Mouse (Mus musculus): ENCODE results near the gene Zc3h7b. TPM values are rescaled to one million over a fixed set of nuclear protein-coding genes. Genes with fewer than 3 reads are reported as not detected.

Gene Zc3h7b
- polyA plus RNA-seq, 1 experiment from 2014 or later: 11.1 TPM

GRCm38 (mm10) chr15:81814716-81815370 lies 70.0 kb downstream of the Zc3h7b start:
- TF ChIP-seq CTCF (IDR thresholded peaks at IDR 0.05; ENCODE audit: low read depth): no peak
- no peak overlapping the region for H3K4me2 ChIP-seq (replicated peaks; ENCODE audit: low read depth)
- no peaks in the 10 kb centered on the region for H3K27me3 ChIP-seq (ENCODE audit: control insufficient read depth, insufficient read depth, low read length)
- H3K9ac ChIP-seq (ENCODE audit: low read length): no peak overlapping the region
- peaks cover 17% of the 10 kb centered on the region for H3K36me3 ChIP-seq (ENCODE audit: control insufficient read depth, insufficient read depth, low read length)
- H3K4me3 ChIP-seq (ENCODE audit: low read depth, low read length): no peak overlapping the region
- DNase-seq (ENCODE audit: low spot score) (no peak), ATAC-seq (ENCODE audit: low FRiP score, low TSS enrichment) (no peak)
- H3K27ac ChIP-seq (replicated peaks): no peak overlapping the region
- 85% methylated on average over 12 of the region's 12 CpGs for WGBS
- no peaks in the 10 kb centered on the region for H3K9me3 ChIP-seq (ENCODE audit: control insufficient read depth, low read length)
- H3K4me1 ChIP-seq (replicated peaks; ENCODE audit: control insufficient read depth, insufficient read depth): peaks cover 2% of the 10 kb centered on the region; the same call in 1 of the 2 replicates

- H3K4me2 ChIP-seq (replicated peaks; ENCODE audit: low read depth): no peak overlapping the region
- TF ChIP-seq CTCF (IDR thresholded peaks at IDR 0.05; ENCODE audit: low read depth) (no peak), EP300 (optimal IDR thresholded peaks at IDR 0.05) (no peak)
- no peaks in the 10 kb centered on the region for H3K9me3 ChIP-seq (ENCODE audit: control insufficient read depth, low read length)
- peaks cover 30% of the 10 kb centered on the region for H3K36me3 ChIP-seq (ENCODE audit: control insufficient read depth, insufficient read depth, low read length)
- no peak overlapping the region for H3K4me3 ChIP-seq (ENCODE audit: low read depth, low read length)
- no peaks in the 10 kb centered on the region for H3K27me3 ChIP-seq (ENCODE audit: control insufficient read depth, insufficient read depth, low read length)
- 87% methylated on average over 3 of the region's 3 CpGs for WGBS
- no peaks in the 10 kb centered on the region for H3K4me1 ChIP-seq (replicated peaks; ENCODE audit: control insufficient read depth, insufficient read depth)
- H3K27ac ChIP-seq (replicated peaks): no peak overlapping the region
- ATAC-seq (ENCODE audit: low FRiP score, low TSS enrichment): no peak
- DNase-seq (ENCODE audit: low spot score): no peak
- H3K9ac ChIP-seq (ENCODE audit: low read length): no peak overlapping the region
Measured at GRCm38 (mm10) chr15:81818404-81818803, 73.5 kb downstream of the Zc3h7b start.

- H3K36me3 ChIP-seq (ENCODE audit: control insufficient read depth, insufficient read depth, low read length): peaks cover 32% of the 10 kb centered on the region
- DNase-seq (ENCODE audit: low spot score) (no peak), ATAC-seq (ENCODE audit: low FRiP score, low TSS enrichment) (no peak)
- H3K27me3 ChIP-seq (ENCODE audit: control insufficient read depth, insufficient read depth, low read length): no peaks in the 10 kb centered on the region
- no peak overlapping the region for H3K9ac ChIP-seq (ENCODE audit: low read length)
- no peaks in the 10 kb centered on the region for H3K4me1 ChIP-seq (replicated peaks; ENCODE audit: control insufficient read depth, insufficient read depth)
- no peak overlapping the region for H3K4me2 ChIP-seq (replicated peaks; ENCODE audit: low read depth)
- WGBS: 58% methylated on average over 3 of the region's 3 CpGs
- H3K27ac ChIP-seq (replicated peaks): no peak overlapping the region
- no peak overlapping the region for H3K4me3 ChIP-seq (ENCODE audit: low read depth, low read length)
- no peaks in the 10 kb centered on the region for H3K9me3 ChIP-seq (ENCODE audit: control insufficient read depth, low read length)
- no peak for TF ChIP-seq CTCF (IDR thresholded peaks at IDR 0.05; ENCODE audit: low read depth)
- no peak for TF ChIP-seq EP300 (optimal IDR thresholded peaks at IDR 0.05)
Measured at GRCm38 (mm10) chr15:81822631-81823030, 77.8 kb downstream of the Zc3h7b start.

- TF ChIP-seq EP300 (optimal IDR thresholded peaks at IDR 0.05) (no peak), CTCF (IDR thresholded peaks at IDR 0.05; ENCODE audit: low read depth) (no peak)
- ATAC-seq (ENCODE audit: low FRiP score, low TSS enrichment): no peak
- 58% methylated on average over 3 of the region's 3 CpGs for WGBS
Measured at GRCm38 (mm10) chr15:81824832-81825231, 80.0 kb downstream of the Zc3h7b start.

GRCm38 (mm10) chr15:81828426-81829207 lies 83.8 kb downstream of the Zc3h7b start:
- ATAC-seq (ENCODE audit: low FRiP score, low TSS enrichment) (no peak), DNase-seq (ENCODE audit: low spot score) (no peak)
- Histone ChIP-seq H3K4me1 (replicated peaks; ENCODE audit: control insufficient read depth, insufficient read depth) (no peaks in the 10 kb centered on the region), H3K4me3 (ENCODE audit: low read depth, low read length) (no peak overlapping the region), H3K4me2 (replicated peaks; ENCODE audit: low read depth) (no peak overlapping the region), H3K9me3 (ENCODE audit: control insufficient read depth, low read length) (no peaks in the 10 kb centered on the region), H3K27me3 (ENCODE audit: control insufficient read depth, insufficient read depth, low read length) (no peaks in the 10 kb centered on the region), H3K36me3 (ENCODE audit: control insufficient read depth, insufficient read depth, low read length) (peaks cover 19% of the 10 kb centered on the region), H3K27ac (replicated peaks) (no peak overlapping the region), H3K9ac (ENCODE audit: low read length) (no peak overlapping the region)
- 86% methylated on average over 7 of the region's 7 CpGs for WGBS
- TF ChIP-seq CTCF (IDR thresholded peaks at IDR 0.05; ENCODE audit: low read depth) (no peak), EP300 (optimal IDR thresholded peaks at IDR 0.05) (no peak)

More at GRCm38 (mm10) chr15:81824832-81825231, 80.0 kb downstream of the Zc3h7b start:
- Histone ChIP-seq H3K4me3 (ENCODE audit: low read depth, low read length) (no peak overlapping the region), H3K4me2 (replicated peaks; ENCODE audit: low read depth) (no peak overlapping the region), H3K27me3 (ENCODE audit: control insufficient read depth, insufficient read depth, low read length) (no peaks in the 10 kb centered on the region), H3K9ac (ENCODE audit: low read length) (no peak overlapping the region), H3K27ac (replicated peaks) (no peak overlapping the region), H3K4me1 (replicated peaks; ENCODE audit: control insufficient read depth, insufficient read depth) (no peaks in the 10 kb centered on the region), H3K36me3 (ENCODE audit: control insufficient read depth, insufficient read depth, low read length) (peaks cover 33% of the 10 kb centered on the region), H3K9me3 (ENCODE audit: control insufficient read depth, low read length) (no peaks in the 10 kb centered on the region)
- no peak for DNase-seq (ENCODE audit: low spot score)

- no peak overlapping the region for H3K4me3 ChIP-seq (ENCODE audit: low read depth, low read length)
- 54% methylated on average over 2 of the region's 2 CpGs for WGBS
Measured at GRCm38 (mm10) chr15:81829208-81829580, 84.3 kb downstream of the Zc3h7b start.

More at GRCm38 (mm10) chr15:81829208-81829580, 84.3 kb downstream of the Zc3h7b start:
- DNase-seq (ENCODE audit: low spot score): no peak
- Histone ChIP-seq H3K27me3 (ENCODE audit: control insufficient read depth, insufficient read depth, low read length) (no peaks in the 10 kb centered on the region), H3K36me3 (ENCODE audit: control insufficient read depth, insufficient read depth, low read length) (peaks cover 14% of the 10 kb centered on the region), H3K4me2 (replicated peaks; ENCODE audit: low read depth) (no peak overlapping the region), H3K9ac (ENCODE audit: low read length) (no peak overlapping the region), H3K9me3 (ENCODE audit: control insufficient read depth, low read length) (no peaks in the 10 kb centered on the region), H3K4me1 (replicated peaks; ENCODE audit: control insufficient read depth, insufficient read depth) (no peaks in the 10 kb centered on the region), H3K27ac (replicated peaks) (no peak overlapping the region)
- ATAC-seq (ENCODE audit: low FRiP score, low TSS enrichment): no peak
- no peak for TF ChIP-seq EP300 (optimal IDR thresholded peaks at IDR 0.05)
- TF ChIP-seq CTCF (IDR thresholded peaks at IDR 0.05; ENCODE audit: low read depth): no peak
